10 mouse cellular contexts compared by ENCODE assay signal in genomic region chr8:121904999-121905398, GRCm38 (mm10). TPM values are rescaled to one million over a fixed set of nuclear protein-coding genes. Genes with fewer than 3 reads are reported as not detected.
DNase-seq lines count a peak whose midpoint lies in the region; ATAC-seq and TF ChIP-seq lines count a peak whose summit lies in the region.
"Had no signal": no experiment of that assay in that cellular context is flagged by ENCODE, and none has a peak within 500 bp of the region (broad histone marks: within the 10 kb centered on the region; RNA-seq: fewer than 3 reads in every experiment).

No protein-coding gene starts in this region.

- H3K9ac ChIP-seq in limb, embryonic 13.5 days, result no peak overlapping the region
- peak overlapping the region; percentile 22; the same call in 1 of the 2 replicates for H3K9ac ChIP-seq in embryonic facial prominence, embryonic 13.5 days
- peak overlapping the region; percentile 82 for H3K9ac ChIP-seq in hindbrain, embryonic 13.5 days

- WGBS in limb, embryonic 13.5 days, result 83% methylated on average over 9 of the region's 9 CpGs
- WGBS in limb, embryonic 10.5 days, result 88% methylated on average over 9 of the region's 9 CpGs
- WGBS in embryonic facial prominence, embryonic 13.5 days, result 86% methylated on average over 9 of the region's 9 CpGs
- 88% methylated on average over 9 of the region's 9 CpGs for WGBS in hindbrain, embryonic 13.5 days

- H3K9me3 ChIP-seq in limb, embryonic 13.5 days, result no peaks in the 10 kb centered on the region
- no peaks in the 10 kb centered on the region for H3K9me3 ChIP-seq in limb, embryonic 10.5 days (replicated peaks)
- no peaks in the 10 kb centered on the region for H3K9me3 ChIP-seq in embryonic facial prominence, embryonic 13.5 days
- H3K9me3 ChIP-seq in hindbrain, embryonic 13.5 days, result no peaks in the 10 kb centered on the region

- H3K79me2 ChIP-seq in myocyte (ENCODE audit: control insufficient read depth, insufficient read depth), result peaks cover 67% of the 10 kb centered on the region

- peaks cover 9% of the 10 kb centered on the region for H3K27me3 ChIP-seq in limb, embryonic 13.5 days
- H3K27me3 ChIP-seq in limb, embryonic 10.5 days (ENCODE audit: low read depth, poor library complexity, severe bottlenecking), result peaks cover 13% of the 10 kb centered on the region; the same call in 1 of the 2 replicates
- peaks cover 12% of the 10 kb centered on the region for H3K27me3 ChIP-seq in embryonic facial prominence, embryonic 13.5 days
- H3K27me3 ChIP-seq in hindbrain, embryonic 13.5 days, result peaks cover 15% of the 10 kb centered on the region
- no peaks in the 10 kb centered on the region for H3K27me3 ChIP-seq in myocyte (ENCODE audit: control insufficient read depth, insufficient read depth, insufficient read length)

- H3K27ac ChIP-seq in limb, embryonic 13.5 days, result no peak overlapping the region
- no peak overlapping the region for H3K27ac ChIP-seq in limb, embryonic 10.5 days
- H3K27ac ChIP-seq in embryonic facial prominence, embryonic 13.5 days, result no peak overlapping the region
- H3K27ac ChIP-seq in hindbrain, embryonic 13.5 days, result no peak overlapping the region
- H3K27ac ChIP-seq: kidney, postnatal 0 days had no signal

- TF ChIP-seq POLR2A in myocyte (IDR thresholded peaks at IDR 0.05; ENCODE audit: insufficient read length, low read depth), result no peak

- H3K4me2 ChIP-seq in limb, embryonic 13.5 days (replicated peaks), result peak overlapping the region; percentile 98
- H3K4me2 ChIP-seq in embryonic facial prominence, embryonic 13.5 days, result peak overlapping the region; percentile 98
- H3K4me2 ChIP-seq in hindbrain, embryonic 13.5 days, result peak overlapping the region; percentile 98
- H3K4me2 ChIP-seq in myocyte (ENCODE audit: low read depth), result peak overlapping the region; percentile 94

- no peaks in the 10 kb centered on the region for H3K36me3 ChIP-seq in limb, embryonic 13.5 days
- no peaks in the 10 kb centered on the region for H3K36me3 ChIP-seq in limb, embryonic 10.5 days
- H3K36me3 ChIP-seq in embryonic facial prominence, embryonic 13.5 days, result no peaks in the 10 kb centered on the region
- H3K36me3 ChIP-seq in hindbrain, embryonic 13.5 days, result no peaks in the 10 kb centered on the region
- peaks cover 26% of the 10 kb centered on the region for H3K36me3 ChIP-seq in myocyte (ENCODE audit: control insufficient read depth, insufficient read depth)

- H3K4me3 ChIP-seq in limb, embryonic 13.5 days, result no peak overlapping the region
- no peak overlapping the region for H3K4me3 ChIP-seq in limb, embryonic 10.5 days
- peak overlapping the region; percentile 76; the same call in 1 of the 2 replicates for H3K4me3 ChIP-seq in embryonic facial prominence, embryonic 13.5 days
- H3K4me3 ChIP-seq in hindbrain, embryonic 13.5 days, result peak overlapping the region; percentile 76
- peak overlapping the region; percentile 100 for H3K4me3 ChIP-seq in myocyte

- peaks cover 35% of the 10 kb centered on the region for H3K4me1 ChIP-seq in limb, embryonic 13.5 days
- H3K4me1 ChIP-seq in limb, embryonic 10.5 days, result peaks cover 77% of the 10 kb centered on the region
- peaks cover 45% of the 10 kb centered on the region for H3K4me1 ChIP-seq in embryonic facial prominence, embryonic 13.5 days
- peaks cover 46% of the 10 kb centered on the region for H3K4me1 ChIP-seq in hindbrain, embryonic 13.5 days (replicated peaks)

- peak overlapping the region; percentile 55 for H3ac ChIP-seq in myocyte (ENCODE audit: control insufficient read depth, insufficient read length)

- DNase-seq in limb, embryonic 10.5 days (ENCODE audit: low spot score), result no peak
- no peak for DNase-seq in urinary bladder, postnatal 4 days (ENCODE audit: low spot score in 2 of 2)
- no peak for DNase-seq in embryo, embryonic 11 days
- DNase-seq: adrenal gland, postnatal 14 days had no signal

- no peak for ATAC-seq in limb, embryonic 13.5 days (ENCODE audit: low FRiP score, low read depth)
- no peak for ATAC-seq in embryonic facial prominence, embryonic 13.5 days (ENCODE audit: insufficient number of reproducible peaks, insufficient read depth, low FRiP score, low TSS enrichment, low read depth)
- no peak for ATAC-seq in hindbrain, embryonic 13.5 days (ENCODE audit: low FRiP score)

TF ChIP-seq in myocyte, 11 proteins besides CTCF, POLR2A, EP300 and RAD21:
- TF ChIP-seq TCF12 (IDR thresholded peaks at IDR 0.05; ENCODE audit: insufficient read depth, poor library complexity, severe bottlenecking) (no peak), POLR2AphosphoS2 (IDR thresholded peaks at IDR 0.05; ENCODE audit: insufficient read length, low read depth) (no peak), E2F4 (IDR thresholded peaks at IDR 0.05; ENCODE audit: insufficient read depth) (no peak), TCF3 (IDR thresholded peaks at IDR 0.05; ENCODE audit: insufficient read length, low read depth) (no peak), MYOG (IDR thresholded peaks at IDR 0.05; ENCODE audit: control insufficient read depth in 1 of 3, insufficient read depth in 1 of 3, insufficient read length in 2 of 3, low read depth in 2 of 3) (no peak), MAX (IDR thresholded peaks at IDR 0.05; ENCODE audit: low read depth) (no peak), CEBPB (IDR thresholded peaks at IDR 0.05; ENCODE audit: insufficient read depth, poor library complexity, severe bottlenecking) (no peak), USF1 (IDR thresholded peaks at IDR 0.05; ENCODE audit: low read depth) (no peak), REST (IDR thresholded peaks at IDR 0.05; ENCODE audit: insufficient read depth, insufficient read length) (no peak), MYOD1 (IDR thresholded peaks at IDR 0.05; ENCODE audit: control insufficient read depth in 1 of 3, insufficient read length in 2 of 3, low read depth in 2 of 3) (no peak), SRF (IDR thresholded peaks at IDR 0.05; ENCODE audit: control insufficient read depth, insufficient read length, low read depth) (no peak)

RNA-seq across cellular contexts. Expression of gene Slc7a5, which starts 2.5 kb away (rescaled TPM):
- 14.2 TPM in 2 replicates for polyA plus RNA-seq in limb, embryonic 13.5 days (2015; fragmentation: Nextera tagmentation; extraction: Ambion mirVana)
- 16.8 and 19.3 TPM in 2 replicates for polyA plus RNA-seq in limb, embryonic 10.5 days (2016; fragmentation: Nextera tagmentation; extraction: Ambion mirVana)
- 16.1 and 18.3 TPM in 2 replicates for polyA plus RNA-seq in embryonic facial prominence, embryonic 13.5 days (2015; fragmentation: Nextera tagmentation; extraction: Ambion mirVana)
- 37.9 and 39.7 TPM in 2 replicates for polyA plus RNA-seq in hindbrain, embryonic 13.5 days (2015; fragmentation: Nextera tagmentation; extraction: Ambion mirVana)
- polyA plus RNA-seq in myocyte (2012; fragmentation: generic; extraction: Trizol), result 612 TPM

RNA-seq across cellular contexts. Expression of gene Car5a, which starts 39.7 kb away (rescaled TPM):
- polyA plus RNA-seq in limb, embryonic 13.5 days (2015; fragmentation: Nextera tagmentation; extraction: Ambion mirVana), result not detected in 2 replicates
- polyA plus RNA-seq in limb, embryonic 10.5 days (2016; fragmentation: Nextera tagmentation; extraction: Ambion mirVana), result 0.20 TPM in 1 of 2 replicates, not detected in the other
- polyA plus RNA-seq in embryonic facial prominence, embryonic 13.5 days (2015; fragmentation: Nextera tagmentation; extraction: Ambion mirVana), result not detected in 2 replicates
- polyA plus RNA-seq in hindbrain, embryonic 13.5 days (2015; fragmentation: Nextera tagmentation; extraction: Ambion mirVana), result 0.19 and 0.43 TPM in 2 replicates
- not detected for polyA plus RNA-seq in myocyte (2012; fragmentation: generic; extraction: Trizol)
- polyA plus RNA-seq: embryonic facial prominence, embryonic 11.5 days had no signal

RNA-seq across cellular contexts. Expression of gene Banp, which starts 44.6 kb away (rescaled TPM):
- polyA plus RNA-seq in limb, embryonic 13.5 days (2015; fragmentation: Nextera tagmentation; extraction: Ambion mirVana), result 42.0 and 53.6 TPM in 2 replicates
- 55.4 and 60.0 TPM in 2 replicates for polyA plus RNA-seq in limb, embryonic 10.5 days (2016; fragmentation: Nextera tagmentation; extraction: Ambion mirVana)
- 42.6 and 49.4 TPM in 2 replicates for polyA plus RNA-seq in embryonic facial prominence, embryonic 13.5 days (2015; fragmentation: Nextera tagmentation; extraction: Ambion mirVana)
- polyA plus RNA-seq in hindbrain, embryonic 13.5 days (2015; fragmentation: Nextera tagmentation; extraction: Ambion mirVana), result 50.3 and 59.0 TPM in 2 replicates
- 30.3 TPM for polyA plus RNA-seq in myocyte (2012; fragmentation: generic; extraction: Trizol)

Comparison
In these comparisons a context has a peak if more than half of its experiments do, and no peak if none do; other contexts are left out.
1. H3K4me3 ChIP-seq: peak in embryonic facial prominence, embryonic 13.5 days (single experiment), hindbrain, embryonic 13.5 days (single experiment) and myocyte (single experiment); none in limb, embryonic 13.5 days (single experiment) and limb, embryonic 10.5 days (single experiment).
2. RNA of gene Slc7a5, which starts 2.5 kb away (polyA plus RNA-seq): 612 TPM in myocyte (single experiment); 37.9 to 39.7 TPM in hindbrain, embryonic 13.5 days, 16.1 to 18.3 TPM in embryonic facial prominence, embryonic 13.5 days, 16.8 to 19.3 TPM in limb, embryonic 10.5 days and 14.2 TPM in limb, embryonic 13.5 days; every median in the first group is over 10 times any median in the second.
3. Peak in every context shown above with its lines, with median percentiles within 50 percentile points of each other: H3K4me2 ChIP-seq.